Mouse (Mus musculus) lung, postnatal 25 days (tissue): ENCODE measurements at regions not wholly inside any gene's neighbourhood (a gene's known extent, or its start where the extent isn't known, plus 50 kb on each side); places are given as distances from the start of the nearest gene placed in this dataset.
A peak's percentile ranks its signal among the peaks of the same experiment; 100 is the strongest.

Experiments used
- DNase-seq: peaks from one replicate; pipeline ENCODE4 v3.0.0; 2022; ENCODE audit warnings: low spot score

GRCm38 (mm10) chr9:23025247-23025646 lies 197.6 kb upstream of the Bmper start:
- no peak for DNase-seq

DNA sequence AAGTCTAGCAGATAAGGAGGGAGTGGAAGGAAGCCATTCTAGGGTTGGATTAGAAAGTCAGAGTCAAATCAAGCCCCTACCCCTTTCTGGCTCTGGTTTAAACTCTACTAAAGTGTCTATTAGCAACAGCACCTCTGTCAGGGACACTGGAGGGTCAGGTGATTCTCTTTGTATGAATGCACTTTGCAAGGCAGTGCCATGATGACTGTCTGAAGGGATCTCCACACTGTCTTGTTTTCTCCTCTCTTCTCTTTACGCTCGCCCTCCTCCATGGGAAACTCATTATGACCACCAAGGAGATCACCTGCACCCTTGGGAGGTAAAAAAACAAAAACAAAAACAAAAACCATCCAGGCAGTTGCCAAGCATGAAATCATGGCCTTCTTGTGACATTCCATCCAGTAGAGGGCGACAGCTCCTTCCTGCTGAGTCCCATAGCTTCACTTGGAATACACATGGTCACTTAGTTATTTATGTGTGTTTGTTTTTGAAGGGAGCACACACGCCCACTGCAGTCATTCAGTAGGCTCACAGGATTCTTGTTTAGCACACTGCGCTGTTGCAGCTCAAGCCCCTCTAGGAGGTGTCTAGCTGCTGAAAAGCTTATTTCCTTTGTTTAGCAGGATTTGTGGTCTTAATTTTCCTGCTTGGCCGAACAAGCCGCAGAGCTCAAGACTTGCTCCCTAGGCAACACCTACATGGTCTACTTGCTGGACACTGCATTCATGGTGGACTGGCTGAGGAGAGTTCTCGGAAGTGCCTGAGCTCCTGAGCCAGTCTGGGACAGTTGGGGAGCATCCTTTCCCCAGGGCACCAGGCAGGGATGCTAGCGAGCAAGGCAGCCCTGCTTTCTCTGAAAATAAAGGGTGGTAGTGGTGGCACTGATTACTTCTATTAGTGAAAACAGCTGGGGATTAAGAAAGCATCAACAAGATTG lies 195.2 kb upstream of the Bmper start:
- peak; percentile 54 for DNase-seq

GRCm38 (mm10) chr9:23029421-23029820 lies 193.5 kb upstream of the Bmper start:
- no peak for DNase-seq

DNA sequence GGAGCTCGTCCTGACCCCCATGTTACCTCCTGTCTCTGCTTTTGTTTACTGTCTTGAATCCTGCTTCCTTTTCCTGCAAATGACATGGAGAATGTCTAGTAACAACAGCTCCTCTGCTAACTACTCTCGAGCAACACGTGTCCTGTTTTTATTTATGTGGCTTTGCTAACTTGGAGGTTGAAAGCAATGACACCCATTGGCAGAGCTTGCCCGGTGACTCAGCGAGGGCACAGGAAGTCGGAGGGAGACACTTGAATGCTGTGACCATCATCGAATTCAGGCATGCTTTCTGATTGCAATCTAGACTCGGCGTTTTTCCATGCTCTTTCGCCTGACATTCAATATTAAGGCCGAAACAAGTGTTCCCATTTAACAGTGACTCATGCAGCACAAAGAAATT lies 192.7 kb upstream of the Bmper start:
- peak; percentile 18 for DNase-seq

DNA sequence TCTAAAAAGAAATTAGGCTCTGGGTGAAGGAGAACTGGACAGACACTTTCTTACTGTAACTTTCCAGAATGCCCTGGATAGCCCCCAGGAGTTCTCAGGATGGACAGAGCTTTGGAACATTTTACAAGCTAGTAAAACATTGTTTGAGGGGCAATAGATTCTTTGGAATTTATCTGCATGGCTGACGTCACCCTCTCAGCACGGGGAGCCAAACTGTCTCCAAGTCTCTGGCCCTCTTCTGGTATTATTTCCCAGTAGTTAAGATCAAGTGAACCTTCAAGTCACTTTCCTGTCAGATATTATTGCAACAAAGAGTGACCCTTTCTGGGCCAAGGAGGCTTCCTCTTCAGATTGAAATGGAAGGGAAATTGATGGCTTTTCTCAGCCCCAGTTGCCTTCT lies 192.3 kb upstream of the Bmper start:
- no peak for DNase-seq

GRCm38 (mm10) chr9:23031916-23032315 lies 191.0 kb upstream of the Bmper start:
- no peak for DNase-seq

- no peak for DNase-seq
These were observed 187.6 kb upstream of the Bmper start for GRCm38 (mm10) chr9:23035306-23035705.

DNA sequence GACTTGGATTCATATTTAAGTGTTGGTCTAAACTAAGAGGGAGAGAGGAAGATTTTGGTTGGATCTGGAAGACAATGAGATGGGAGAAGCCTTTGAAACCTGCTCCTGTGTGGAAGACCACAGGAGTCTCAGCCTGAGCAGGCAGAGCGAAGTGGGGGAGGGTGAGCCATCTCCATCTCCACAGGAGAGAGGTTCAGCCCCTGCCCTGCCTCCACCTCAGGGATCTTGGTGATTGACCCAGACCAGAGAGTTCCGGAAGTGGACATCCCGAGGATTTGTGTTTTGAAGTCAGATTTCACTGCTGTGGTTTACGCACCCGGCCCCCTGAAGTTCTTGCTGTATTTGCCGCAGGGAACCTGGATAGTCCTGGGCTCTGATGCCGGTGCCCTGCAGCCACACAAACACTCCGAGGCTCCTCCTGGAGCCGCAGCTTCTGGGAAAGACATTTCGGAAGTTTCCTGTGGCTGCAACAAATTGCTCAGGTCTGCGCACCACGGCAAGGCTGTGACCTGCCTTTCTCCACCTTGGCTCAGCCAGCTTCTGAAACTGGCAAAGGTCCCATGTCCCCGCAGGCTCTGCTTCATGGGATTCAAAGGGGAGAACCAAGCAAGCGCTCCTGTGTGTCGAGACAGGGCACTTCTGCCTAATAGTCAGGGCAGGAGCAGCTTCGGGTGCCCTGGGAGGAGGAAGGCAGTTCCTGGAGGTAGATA lies 186.8 kb upstream of the Bmper start:
- DNase-seq: no peak

DNA sequence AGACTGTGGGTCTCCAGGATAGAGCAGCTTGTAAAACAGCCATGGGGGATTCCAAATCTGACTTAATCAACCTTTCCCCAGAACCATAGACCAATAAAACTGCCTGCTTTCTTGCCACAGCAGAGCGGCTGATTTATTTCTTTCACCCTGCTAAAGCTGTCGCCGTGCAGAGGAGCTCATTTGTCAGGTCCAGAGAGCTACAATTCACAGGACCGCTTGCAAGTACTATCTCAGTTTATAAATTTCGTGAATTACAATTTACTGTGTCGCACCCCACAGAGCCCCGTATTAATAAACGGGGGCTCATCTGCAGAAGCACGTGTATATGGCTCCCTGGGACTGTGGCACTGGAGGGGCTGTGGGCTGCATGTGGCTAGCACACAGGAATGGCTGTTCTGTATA lies 185.4 kb upstream of the Bmper start:
- no peak for DNase-seq

GRCm38 (mm10) chr9:23039588-23039987 lies 183.3 kb upstream of the Bmper start:
- DNase-seq: no peak

- no peak for DNase-seq
These were observed 181.9 kb upstream of the Bmper start for GRCm38 (mm10) chr9:23041025-23041424.

GRCm38 (mm10) chr9:23041537-23042472 lies 181.1 kb upstream of the Bmper start:
- no peak for DNase-seq

DNA sequence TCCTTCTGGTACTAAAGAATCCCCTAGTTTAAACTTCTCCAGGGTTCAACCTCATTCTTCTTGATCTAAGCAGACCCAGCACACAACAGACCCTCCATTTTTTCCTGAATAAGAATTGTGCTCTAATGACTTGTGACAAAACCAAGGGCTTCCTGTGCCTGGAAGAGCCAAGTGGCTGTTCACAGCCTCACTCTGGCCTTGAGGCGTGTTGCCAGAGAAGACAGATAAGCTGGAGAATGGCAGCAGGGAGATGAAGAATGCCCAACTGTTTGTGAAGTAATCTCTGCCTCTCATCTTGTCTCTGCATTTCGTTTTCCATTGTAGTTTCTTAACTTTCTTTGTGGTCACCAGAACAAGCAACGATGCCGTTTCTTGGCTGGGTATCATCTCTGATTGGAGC lies 179.9 kb upstream of the Bmper start:
- no peak for DNase-seq

GRCm38 (mm10) chr9:23045486-23045885 lies 177.4 kb upstream of the Bmper start:
- DNase-seq: no peak

DNA sequence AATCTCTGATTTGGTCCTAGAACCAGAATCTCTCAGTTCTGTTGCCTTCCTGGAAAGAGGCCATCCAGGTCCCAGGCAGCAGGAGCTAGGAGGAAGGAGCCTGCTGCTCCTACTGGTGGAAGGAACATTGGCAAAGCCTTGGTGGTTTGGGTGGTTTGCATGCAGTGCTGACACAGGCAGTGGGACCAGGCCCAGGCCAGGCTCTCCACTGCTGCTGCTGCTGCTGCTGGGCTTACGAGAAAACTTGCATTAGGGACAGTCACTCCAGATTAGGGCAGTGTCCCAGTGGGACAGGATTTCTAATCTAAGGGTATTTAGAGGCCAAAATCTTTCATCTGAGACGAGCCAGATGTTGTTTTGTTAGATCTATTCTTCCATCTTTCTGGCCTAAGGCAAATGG lies 172.1 kb upstream of the Bmper start:
- DNase-seq: no peak

- no peak for DNase-seq
These were observed 163.3 kb upstream of the Bmper start for GRCm38 (mm10) chr9:23059526-23059925.

- no peak for DNase-seq
These were observed 162.3 kb upstream of the Bmper start for GRCm38 (mm10) chr9:23060526-23060925.

- no peak for DNase-seq
These were observed 161.5 kb upstream of the Bmper start for GRCm38 (mm10) chr9:23061179-23061929.

- DNase-seq: no peak
These were observed 160.7 kb upstream of the Bmper start for GRCm38 (mm10) chr9:23062057-23062655.

DNA sequence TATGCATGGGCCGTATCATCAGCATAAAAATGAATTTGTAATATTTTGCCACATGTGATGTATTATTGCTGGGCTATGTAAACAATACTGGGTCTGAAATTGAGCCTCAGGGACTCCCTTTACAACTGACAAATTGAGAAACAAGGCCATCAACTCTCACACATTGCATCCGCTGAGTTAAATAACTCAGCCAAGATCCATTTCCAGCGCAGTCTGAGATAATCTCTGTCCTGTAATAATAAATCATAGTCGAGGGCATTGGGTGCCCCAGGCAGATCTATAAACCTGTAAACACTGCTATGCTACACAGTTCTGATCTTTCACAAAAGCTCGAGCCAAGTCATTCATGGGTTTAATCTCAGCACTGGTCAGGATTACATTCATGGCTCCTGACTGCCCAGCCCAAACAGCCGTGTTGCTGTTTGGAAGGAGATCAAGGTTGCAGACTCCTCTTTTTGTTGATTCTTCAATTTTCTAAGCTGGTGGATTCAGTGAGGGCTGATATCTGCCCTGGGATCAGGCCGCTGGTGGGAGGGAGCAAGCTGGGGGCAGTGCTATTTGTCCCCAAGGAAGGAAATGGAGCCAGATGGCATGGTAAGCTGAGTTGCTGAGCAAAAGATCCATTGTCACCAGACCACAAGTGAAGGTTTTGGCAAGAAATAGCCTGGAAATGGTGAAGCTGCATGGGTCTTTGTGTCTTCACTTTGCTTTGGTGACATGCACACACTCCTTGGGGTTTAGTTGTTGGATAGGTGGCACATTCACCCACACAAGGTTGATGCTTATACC lies 160.0 kb upstream of the Bmper start:
- DNase-seq: no peak
